Mouse (Mus musculus) hindbrain, embryonic 11.5 days (tissue): Measurements from ENCODE around the gene Zfr2. TPM values are rescaled to one million over a fixed set of nuclear protein-coding genes. Genes with fewer than 3 reads are reported as not detected.

Source experiments
- ATAC-seq: fragments of 200-750 bp; cut with Nextera tagmentation; 2 replicates; pipeline ENCODE4 v1.8.0; 2017; ENCODE audit warnings: mild to moderate bottlenecking, moderate TSS enrichment, moderate library complexity; ENCODE audit not compliant: low FRiP score
- DNase-seq: peaks from one replicate; pipeline ENCODE4 v3.0.0-alpha.2; 2015; ENCODE audit warnings: low spot score
- H3K27ac ChIP-seq: fragments of 300-500 bp; sonication (generic); 2 replicates; pipeline ENCODE4 v1.5.1; 2014; ENCODE audit warnings: mild to moderate bottlenecking, low read depth, low read length
- H3K27me3 ChIP-seq: fragments of 300-500 bp; sonication (generic); 2 replicates; pipeline ENCODE4 v1.6.1; 2014; ENCODE audit warnings: mild to moderate bottlenecking, low read length, moderate library complexity, mixed read lengths; ENCODE audit not compliant: control insufficient read depth, insufficient read depth
- H3K36me3 ChIP-seq: fragments of 300-500 bp; sonication (generic); 2 replicates; pipeline ENCODE4 v1.6.1; 2014; ENCODE audit warnings: mild to moderate bottlenecking, low read length, moderate library complexity, mixed read lengths; ENCODE audit not compliant: control insufficient read depth, insufficient read depth
- H3K4me1 ChIP-seq: fragments of 300-500 bp; sonication (generic); replicated peaks from 2 replicates; pipeline ENCODE4 v1.6.1; 2014; ENCODE audit warnings: low read length, mixed read lengths; ENCODE audit not compliant: control insufficient read depth, insufficient read depth
- H3K4me2 ChIP-seq: fragments of 300-500 bp; sonication (generic); replicated peaks from 2 replicates; pipeline ENCODE4 v1.6.1; 2014; ENCODE audit warnings: mild to moderate bottlenecking, low read depth, low read length
- H3K4me3 ChIP-seq: fragments of 300-500 bp; sonication (generic); 2 replicates; pipeline ENCODE4 v1.5.1; 2014; ENCODE audit warnings: low read depth, low read length
- H3K9ac ChIP-seq: fragments of 300-500 bp; sonication (generic); 2 replicates; pipeline ENCODE4 v1.6.1; 2014; ENCODE audit warnings: low read depth, low read length
- H3K9me3 ChIP-seq: fragments of 300-500 bp; sonication (generic); 2 replicates; pipeline ENCODE4 v1.6.1; 2016; ENCODE audit warnings: low read length; ENCODE audit not compliant: control insufficient read depth
- WGBS: fragments of 180-500 bp; shearing (Covaris S2); extraction: QIAGEN DNeasy Blood & Tissue Kit; methylation state at CpG from one replicate; pipeline ENCODE4 v1.1.7; 2014; 5-methylcytosine and 5-hydroxymethylcytosine counted together
- polyA plus RNA-seq: library from polyadenylated mRNA; unstranded; fragments of >200 nt; fragmentation: Nextera tagmentation; extraction: Ambion mirVana; gene quantifications from 2 replicates; pipeline ENCODE4 v1.2.1, GENCODE M21; 2014

Gene Zfr2
- polyA plus RNA-seq, 1 experiment from 2014 or later = 3.4 TPM

DNA sequence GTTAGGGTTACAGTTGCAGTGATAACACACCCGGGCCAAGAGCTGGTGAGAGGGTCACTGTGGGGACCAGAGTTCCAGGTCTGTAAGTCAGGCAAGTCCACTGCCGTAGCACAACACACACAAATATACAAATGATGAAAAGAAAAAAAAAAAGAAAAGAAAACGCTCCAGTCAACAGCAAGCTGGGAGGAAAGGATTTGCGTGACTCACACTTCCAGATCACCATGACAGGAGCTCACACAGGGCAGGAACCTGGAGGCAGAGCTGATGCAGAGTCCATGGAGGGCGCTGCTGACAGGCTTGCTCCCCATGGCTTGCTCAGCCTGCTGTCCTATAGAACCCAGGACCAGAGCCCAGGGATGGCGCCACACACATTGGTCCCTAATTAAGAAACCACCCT, 1.3 kb downstream of the Zfr2 start:
- Histone ChIP-seq H3K27ac (no peak overlapping the region), H3K4me1 (peaks cover 3% of the 10 kb centered on the region; the same call in 1 of the 2 replicates), H3K4me2 (no peak overlapping the region), H3K9ac (no peak overlapping the region), H3K9me3 (no peaks in the 10 kb centered on the region), H3K36me3 (no peaks in the 10 kb centered on the region), H3K4me3 (no peak overlapping the region), H3K27me3 (peaks cover 10% of the 10 kb centered on the region)
- WGBS = 71% methylated on average over 6 of the region's 6 CpGs
- DNase-seq (no peak), ATAC-seq (no peak)

DNA sequence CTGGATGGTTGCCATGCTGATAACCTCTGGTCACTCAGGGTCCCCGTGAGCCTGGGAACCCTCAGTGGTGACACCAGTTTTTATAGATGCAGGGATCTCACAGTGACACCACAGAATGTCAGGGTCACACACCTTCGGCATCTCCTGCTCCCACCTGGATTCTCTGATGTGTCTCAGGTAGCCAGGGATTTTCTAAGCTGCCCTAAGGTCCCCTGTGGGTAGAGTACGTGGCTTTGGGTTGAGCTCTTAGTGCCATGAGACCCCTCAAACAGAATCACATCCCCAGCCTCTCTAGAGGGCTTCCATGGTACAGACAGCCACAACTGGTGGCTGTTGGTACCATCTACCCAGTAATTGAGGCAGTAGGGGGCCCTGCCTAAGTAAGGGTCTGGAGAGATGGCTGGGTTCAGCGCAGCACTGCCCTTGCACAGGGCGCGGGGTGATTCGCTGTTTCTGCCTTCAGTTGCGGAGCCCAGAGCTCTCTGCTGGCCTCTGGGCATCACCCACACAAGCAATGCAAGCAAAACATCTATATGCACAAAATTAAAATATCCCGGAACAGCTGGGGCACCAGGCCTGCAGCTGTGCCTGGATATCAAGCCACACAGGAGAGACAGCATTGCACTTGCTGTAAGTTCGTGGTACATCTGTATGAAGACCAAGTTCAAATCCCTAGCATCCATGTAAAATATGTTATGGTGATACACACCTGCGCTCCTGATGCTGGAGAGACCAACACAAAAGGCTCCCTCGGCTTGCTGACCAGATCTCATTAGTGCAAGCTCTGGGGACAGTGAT, 3.7 kb downstream of the Zfr2 start:
- Histone ChIP-seq H3K9ac (no peak overlapping the region), H3K4me3 (no peak overlapping the region), H3K27me3 (peaks cover 10% of the 10 kb centered on the region), H3K27ac (no peak overlapping the region), H3K4me1 (peaks cover 8% of the 10 kb centered on the region; the same call in 1 of the 2 replicates), H3K9me3 (no peaks in the 10 kb centered on the region), H3K36me3 (no peaks in the 10 kb centered on the region), H3K4me2 (no peak overlapping the region)
- 85% methylated on average over 12 of the region's 12 CpGs for WGBS
- ATAC-seq (no peak), DNase-seq (no peak)

DNA sequence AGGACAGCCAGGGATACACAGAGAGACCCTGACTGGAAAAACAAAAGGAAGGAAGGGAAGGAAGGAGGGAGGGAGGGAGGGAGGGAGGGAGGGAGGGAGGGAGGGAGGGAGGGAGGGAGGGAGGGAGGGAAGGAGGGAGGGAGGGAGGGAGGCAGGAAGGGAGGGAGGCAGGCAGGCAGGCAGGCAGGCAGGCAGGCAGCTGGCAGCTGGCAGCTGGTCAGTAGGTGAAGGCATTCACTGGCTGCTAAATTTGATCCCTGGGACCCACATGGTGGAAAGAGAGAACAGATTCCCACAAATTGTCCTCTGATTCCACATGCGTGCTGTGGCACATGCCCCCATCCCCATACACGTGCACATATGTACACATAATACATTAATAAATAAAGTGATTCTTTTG, 5.7 kb downstream of the Zfr2 start:
- no peak overlapping the region for H3K9ac ChIP-seq
- H3K27me3 ChIP-seq = peaks cover 11% of the 10 kb centered on the region
- ATAC-seq (no peak), DNase-seq (no peak)
- H3K36me3 ChIP-seq = no peaks in the 10 kb centered on the region
- 0 out of 2 replicates have a peak, but pooled peaks cover 5% of the 10 kb centered on the region for H3K4me1 ChIP-seq
- no peak overlapping the region for H3K4me3 ChIP-seq
- 78% methylated on average over 2 of the region's 2 CpGs for WGBS
- no peaks in the 10 kb centered on the region for H3K9me3 ChIP-seq
- H3K27ac ChIP-seq = no peak overlapping the region
- H3K4me2 ChIP-seq = no peak overlapping the region

DNA sequence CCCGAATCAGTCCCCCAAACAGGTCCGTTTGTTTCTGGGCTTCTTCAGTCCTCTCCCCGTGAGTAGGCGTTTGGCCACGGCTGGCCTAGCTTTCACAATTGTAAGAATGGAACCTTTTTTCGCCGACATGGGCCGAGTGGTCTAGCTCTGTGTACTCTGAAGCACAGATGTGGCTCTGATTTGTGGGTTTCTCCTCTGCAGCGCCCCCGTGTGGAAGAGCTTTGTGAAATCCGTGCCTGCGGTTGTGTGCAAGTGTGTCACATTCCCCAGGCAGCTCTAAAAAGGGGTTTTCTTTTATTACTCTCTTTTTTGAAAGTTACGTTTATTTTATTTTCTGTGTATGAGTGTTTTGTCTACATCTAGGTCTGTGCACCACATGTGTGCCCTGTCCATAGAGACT, 7.9 kb downstream of the Zfr2 start:
- Histone ChIP-seq H3K27me3 (peaks cover 11% of the 10 kb centered on the region), H3K4me1 (0 out of 2 replicates have a peak, but pooled peaks cover 5% of the 10 kb centered on the region), H3K9ac (no peak overlapping the region), H3K9me3 (no peaks in the 10 kb centered on the region), H3K27ac (no peak overlapping the region), H3K36me3 (no peaks in the 10 kb centered on the region), H3K4me2 (no peak overlapping the region), H3K4me3 (no peak overlapping the region)
- WGBS = 18% methylated on average over 13 of the region's 13 CpGs
- DNase-seq = peak; percentile 86
- ATAC-seq = no peak

DNA sequence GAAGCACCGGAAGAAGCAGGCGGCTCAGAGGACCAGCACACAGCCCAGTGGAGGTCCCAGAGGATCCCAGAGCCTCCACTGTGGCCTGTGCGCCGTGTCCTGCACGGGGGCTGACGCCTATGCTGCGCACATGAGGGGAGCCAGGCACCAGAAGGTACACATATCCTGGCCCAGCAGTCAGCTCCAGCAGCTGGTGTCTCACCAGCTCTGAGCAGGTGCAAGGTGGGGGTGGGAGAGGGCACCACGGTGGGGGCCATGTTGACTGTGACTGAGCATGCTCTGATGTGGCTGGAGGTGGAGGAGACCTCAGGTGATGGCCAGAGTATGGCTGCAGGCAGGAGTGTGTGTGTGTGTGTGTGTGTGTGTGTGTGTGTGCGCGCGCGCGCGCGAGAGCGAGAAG, 9.1 kb downstream of the Zfr2 start:
- 91% methylated on average over 16 of the region's 16 CpGs for WGBS
- Histone ChIP-seq H3K4me3 (no peak overlapping the region), H3K9me3 (no peaks in the 10 kb centered on the region), H3K27ac (no peak overlapping the region), H3K27me3 (peaks cover 11% of the 10 kb centered on the region), H3K4me2 (no peak overlapping the region), H3K9ac (no peak overlapping the region), H3K4me1 (0 out of 2 replicates have a peak, but pooled peaks cover 5% of the 10 kb centered on the region), H3K36me3 (no peaks in the 10 kb centered on the region)
- DNase-seq = no peak
- no peak for ATAC-seq

DNA sequence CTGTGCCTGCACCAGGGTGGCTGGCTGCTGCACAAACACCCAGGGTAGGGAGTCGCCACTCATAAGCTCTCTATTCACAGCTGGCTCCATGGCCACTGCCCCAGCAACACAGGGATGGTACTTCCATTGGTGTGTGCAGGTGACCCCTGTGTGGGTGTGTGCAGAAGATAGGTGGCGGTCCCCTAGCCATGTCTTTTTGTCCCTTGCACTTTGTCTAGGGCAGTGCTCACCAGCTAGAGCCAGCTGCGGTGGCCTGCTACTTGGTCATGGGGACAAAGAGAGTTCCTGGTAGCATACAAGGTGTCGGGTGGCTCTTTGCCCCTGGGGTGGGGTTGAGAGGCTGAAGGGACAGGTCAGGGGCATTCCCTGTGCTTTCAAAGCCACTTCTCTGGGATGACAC, 11.2 kb downstream of the Zfr2 start:
- Histone ChIP-seq H3K27ac (no peak overlapping the region), H3K4me1 (0 out of 2 replicates have a peak, but pooled peaks cover 5% of the 10 kb centered on the region), H3K4me2 (no peak overlapping the region), H3K4me3 (no peak overlapping the region), H3K36me3 (no peaks in the 10 kb centered on the region), H3K9me3 (no peaks in the 10 kb centered on the region), H3K9ac (no peak overlapping the region), H3K27me3 (peaks cover 10% of the 10 kb centered on the region)
- WGBS = 73% methylated on average over 4 of the region's 4 CpGs
- ATAC-seq = no peak
- DNase-seq = no peak

DNA sequence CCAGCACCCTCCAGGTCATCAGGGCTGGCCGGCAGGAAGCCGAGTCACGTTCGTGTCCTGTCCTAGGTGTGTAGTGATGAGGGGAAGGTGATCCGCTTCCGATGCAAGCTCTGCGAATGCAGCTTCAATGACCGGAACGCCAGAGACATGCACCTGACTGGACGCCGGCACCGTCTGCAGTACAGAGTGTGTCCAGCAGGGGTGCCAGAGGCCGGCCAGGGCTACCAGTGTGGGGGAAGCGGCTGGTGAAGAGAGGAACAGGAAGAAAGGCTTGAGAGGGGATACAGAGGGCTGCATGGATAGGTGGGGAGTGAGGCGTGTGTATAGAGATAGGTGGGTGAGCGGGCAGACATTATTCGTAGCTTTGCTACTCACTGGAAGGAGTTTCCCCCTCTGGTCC, 11.6 kb downstream of the Zfr2 start:
- peak; percentile 41; the same call in 1 of the 2 replicates for ATAC-seq
- Histone ChIP-seq H3K9ac (0 out of 2 replicates have a peak overlapping the region, but pooled peaks have one; percentile 15), H3K4me3 (no peak overlapping the region), H3K36me3 (no peaks in the 10 kb centered on the region), H3K4me1 (0 out of 2 replicates have a peak, but pooled peaks cover 5% of the 10 kb centered on the region), H3K27ac (no peak overlapping the region), H3K4me2 (no peak overlapping the region), H3K27me3 (peaks cover 6% of the 10 kb centered on the region), H3K9me3 (no peaks in the 10 kb centered on the region)
- WGBS = 9% methylated on average over 17 of the region's 17 CpGs
- peak; percentile 88 for DNase-seq

DNA sequence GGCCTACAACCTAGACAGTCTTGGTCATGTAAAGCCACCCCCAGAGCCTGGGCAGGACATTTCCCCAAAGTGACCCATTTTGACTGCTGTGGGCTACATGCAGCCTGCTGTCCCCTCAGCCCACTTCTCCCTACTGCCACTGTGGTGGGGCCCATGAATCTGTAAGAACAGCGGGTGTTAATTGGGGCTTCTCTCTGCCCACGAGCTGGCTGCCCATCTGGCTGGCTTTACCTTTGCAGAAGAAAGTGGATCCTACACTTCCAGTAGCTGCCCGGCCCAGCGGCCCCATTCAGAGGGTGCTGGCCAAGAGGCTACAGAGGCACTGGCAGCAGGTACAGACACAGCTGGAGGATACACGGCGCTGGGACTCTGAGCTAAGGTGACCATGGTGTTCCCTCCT, 12.2 kb downstream of the Zfr2 start:
- Histone ChIP-seq H3K9ac (no peak overlapping the region), H3K9me3 (no peaks in the 10 kb centered on the region), H3K4me3 (no peak overlapping the region), H3K36me3 (no peaks in the 10 kb centered on the region), H3K27ac (no peak overlapping the region), H3K4me2 (no peak overlapping the region), H3K4me1 (0 out of 2 replicates have a peak, but pooled peaks cover 2% of the 10 kb centered on the region), H3K27me3 (peaks cover 2% of the 10 kb centered on the region; the same call in 1 of the 2 replicates)
- WGBS = 89% methylated on average over 6 of the region's 6 CpGs
- DNase-seq (no peak), ATAC-seq (no peak)

DNA sequence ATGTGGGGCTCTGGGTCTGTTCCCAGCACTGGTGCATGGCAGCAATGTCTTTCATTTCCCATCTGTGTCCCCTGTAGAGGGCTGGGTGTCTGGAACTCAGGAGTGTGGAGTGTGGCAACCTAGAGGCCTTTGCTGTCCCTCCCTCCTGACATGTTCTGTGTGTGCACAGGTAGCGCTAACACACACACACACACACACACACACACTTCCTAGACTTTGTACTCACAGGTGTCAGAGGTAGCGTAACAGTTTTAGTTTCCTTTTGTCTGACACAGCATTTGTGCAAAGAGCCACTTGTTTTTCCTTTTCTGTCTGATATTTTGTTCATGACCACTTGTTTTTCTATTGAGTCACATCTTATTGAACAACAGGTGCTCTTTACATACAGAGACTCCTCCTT, 14.8 kb downstream of the Zfr2 start:
- H3K9me3 ChIP-seq = no peaks in the 10 kb centered on the region
- WGBS = 91% methylated on average over 2 of the region's 2 CpGs
- no peak overlapping the region for H3K4me2 ChIP-seq
- no peak overlapping the region for H3K27ac ChIP-seq
- DNase-seq (no peak), ATAC-seq (no peak)
- no peaks in the 10 kb centered on the region for H3K36me3 ChIP-seq
- peaks cover 17% of the 10 kb centered on the region for H3K27me3 ChIP-seq
- H3K9ac ChIP-seq = no peak overlapping the region
- H3K4me3 ChIP-seq = no peak overlapping the region
- H3K4me1 ChIP-seq = peaks cover 5% of the 10 kb centered on the region; the same call in 1 of the 2 replicates
